Mouse (Mus musculus) retina, postnatal 1 day (tissue): Measurements from ENCODE around the gene Gns.

Experiments used
- DNase-seq: peaks from one replicate; pipeline ENCODE4 v3.0.0-alpha.2; 2012

The Gns gene

DNA sequence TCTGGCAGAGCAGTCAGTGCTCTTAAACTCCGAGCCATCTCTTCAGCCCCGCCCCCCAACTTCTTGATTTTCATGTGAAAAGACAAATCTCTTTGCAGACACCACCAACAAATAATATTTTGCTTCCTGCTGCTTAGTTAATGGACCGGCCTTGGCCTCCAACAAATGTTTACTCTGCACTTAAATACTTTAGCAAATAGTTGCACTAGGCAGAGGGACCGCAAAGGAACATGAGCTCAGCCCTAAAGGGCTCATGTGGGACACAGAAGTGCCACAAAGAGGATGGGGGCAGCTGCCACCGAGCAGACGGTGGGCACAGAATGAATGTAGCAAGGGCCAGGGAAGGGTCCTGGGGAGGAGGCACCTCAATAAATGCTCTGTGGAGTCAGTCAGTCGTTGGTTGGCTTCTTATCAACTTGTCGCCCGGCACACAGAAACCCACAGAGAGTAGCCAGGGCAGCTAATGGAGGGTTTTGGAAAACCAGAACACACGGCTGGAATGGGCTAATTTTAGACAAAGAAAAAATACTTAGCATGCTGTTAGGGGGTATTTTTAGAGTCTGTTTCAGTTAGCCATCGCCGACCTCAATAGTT lies 67.2 kb downstream of the Gns start:
- DNase-seq = no peak

DNA sequence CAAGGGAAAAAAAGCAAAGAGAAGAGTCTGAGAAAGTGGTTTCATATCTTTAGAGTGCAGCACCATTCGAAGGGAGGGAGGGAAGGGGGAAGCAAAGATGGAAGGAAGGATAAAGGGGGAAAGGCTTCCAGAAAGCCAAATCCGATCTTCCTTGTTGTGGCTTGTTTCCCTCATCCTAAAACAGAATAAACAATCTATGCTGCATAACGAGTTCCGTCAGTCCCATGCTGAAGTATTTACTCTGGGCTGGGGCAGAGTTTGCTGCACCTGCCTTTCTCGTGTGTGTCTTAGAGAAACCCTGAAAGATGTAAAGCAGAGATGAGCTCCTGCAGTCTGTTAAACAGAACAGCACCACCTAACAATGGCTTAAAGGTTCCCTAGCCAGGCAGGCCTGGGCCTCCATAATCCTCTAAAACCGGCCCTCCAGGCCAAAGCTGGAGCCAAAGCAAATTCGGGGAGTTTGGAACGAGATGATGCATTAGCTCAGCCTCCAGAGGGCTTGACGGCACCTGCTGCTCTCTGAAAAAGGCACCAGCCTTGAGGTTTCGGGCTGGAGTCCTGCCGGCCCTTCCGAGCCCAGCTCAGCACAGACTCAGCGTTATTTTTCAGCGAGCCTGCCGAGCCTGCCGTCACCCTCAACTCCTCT lies 67.9 kb downstream of the Gns start:
- DNase-seq = no peak

DNA sequence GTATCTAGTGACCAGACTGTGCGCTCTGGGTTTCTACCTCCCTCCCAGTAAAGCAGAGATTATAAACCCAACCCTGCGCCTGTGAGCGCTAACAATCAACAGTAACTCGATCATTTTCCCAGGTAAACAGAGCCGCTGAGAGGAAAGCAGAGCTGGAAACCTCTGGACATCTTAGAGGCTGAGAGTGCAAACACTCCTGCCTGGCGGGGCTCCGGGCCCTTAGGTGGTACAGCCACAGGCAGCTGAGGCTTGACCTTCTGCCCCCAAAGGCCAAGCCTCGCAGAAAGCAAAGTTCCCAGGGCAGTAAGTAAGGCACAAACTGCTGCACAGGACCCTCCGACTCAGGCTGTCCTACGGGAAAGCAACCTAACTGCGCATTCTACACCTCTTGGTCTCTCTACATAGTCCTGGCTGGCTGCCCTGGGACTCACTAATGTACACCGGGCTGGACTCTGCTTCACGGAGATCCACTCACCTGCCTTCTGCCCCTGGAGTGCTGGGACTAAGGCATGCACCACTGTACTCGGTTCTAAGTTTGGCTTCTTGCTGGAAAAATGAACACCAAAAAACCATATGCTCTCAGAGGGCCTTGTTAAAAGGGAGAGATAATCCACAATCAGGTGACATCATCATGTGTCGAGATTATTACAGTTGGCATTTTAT lies 69.7 kb downstream of the Gns start:
- DNase-seq = no peak

DNA sequence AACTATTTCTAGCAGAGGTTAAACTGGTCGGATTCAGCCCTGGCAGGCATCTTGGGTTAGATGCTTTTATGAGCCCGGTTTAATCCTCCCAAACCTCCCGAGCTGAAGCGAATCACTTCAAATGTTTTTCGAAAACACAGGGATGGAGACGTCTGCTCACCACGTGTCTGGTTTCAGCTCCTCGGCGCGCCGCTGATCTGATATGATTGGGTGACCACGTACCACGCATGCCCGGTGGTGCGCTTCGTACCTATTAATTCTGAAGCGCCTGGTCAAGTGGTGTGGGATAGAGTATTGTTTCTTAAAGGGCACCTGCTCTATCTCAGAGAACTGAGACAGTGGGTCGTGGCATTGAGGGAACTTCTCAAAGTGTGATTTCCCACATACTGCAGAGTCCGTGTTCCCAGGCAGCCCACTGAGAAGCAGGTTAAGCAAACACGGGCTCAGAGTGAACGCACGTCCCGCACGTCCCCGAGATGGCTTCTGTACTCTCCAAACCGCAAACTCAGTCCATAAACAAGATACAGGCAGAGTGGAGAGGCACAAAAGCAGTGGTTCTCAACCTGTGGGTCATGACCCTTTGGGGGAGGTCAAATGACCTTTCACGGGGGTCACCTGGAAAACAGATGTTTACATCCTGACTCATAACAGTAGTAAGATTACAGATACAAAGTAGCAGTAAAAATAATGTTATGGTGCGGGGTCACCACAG lies 70.8 kb downstream of the Gns start:
- no peak for DNase-seq

DNA sequence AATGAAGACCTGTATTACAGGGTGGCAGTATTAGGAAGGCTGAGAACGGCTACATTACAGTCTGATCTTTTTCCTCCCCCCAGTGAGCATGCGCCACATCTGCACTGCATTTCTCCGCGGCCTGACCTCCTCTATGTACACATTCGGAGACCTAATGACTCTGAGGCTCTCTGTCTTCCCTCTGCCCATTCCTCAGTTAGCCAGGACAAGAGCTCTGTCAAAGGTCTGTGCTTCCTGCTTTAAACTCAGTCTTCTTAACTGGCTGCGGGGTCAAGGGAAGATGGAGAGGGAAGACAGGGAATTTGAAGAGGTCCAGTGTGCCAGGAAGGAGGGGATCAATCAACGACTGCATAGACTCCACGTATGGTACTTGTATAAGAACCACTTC lies 71.4 kb downstream of the Gns start:
- no peak for DNase-seq

DNA sequence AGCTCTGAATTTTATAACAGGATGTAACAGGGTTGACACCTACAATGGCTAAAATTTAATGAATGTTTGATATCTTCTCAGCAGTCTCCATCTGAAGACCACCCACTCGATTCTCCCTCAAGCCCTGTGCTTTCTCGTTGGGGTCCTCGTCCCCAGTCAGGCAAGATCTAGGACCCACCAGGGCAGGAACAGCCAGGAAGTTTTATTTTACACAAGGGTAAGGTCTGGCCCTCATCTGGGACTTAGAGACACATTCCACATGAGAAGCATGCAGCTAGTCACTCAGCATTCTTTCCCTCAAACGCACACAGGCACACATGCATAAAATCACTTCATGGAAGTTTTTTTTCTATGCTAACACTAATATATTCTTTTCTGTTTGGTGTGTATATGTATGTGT lies 71.8 kb downstream of the Gns start:
- DNase-seq = no peak

DNA sequence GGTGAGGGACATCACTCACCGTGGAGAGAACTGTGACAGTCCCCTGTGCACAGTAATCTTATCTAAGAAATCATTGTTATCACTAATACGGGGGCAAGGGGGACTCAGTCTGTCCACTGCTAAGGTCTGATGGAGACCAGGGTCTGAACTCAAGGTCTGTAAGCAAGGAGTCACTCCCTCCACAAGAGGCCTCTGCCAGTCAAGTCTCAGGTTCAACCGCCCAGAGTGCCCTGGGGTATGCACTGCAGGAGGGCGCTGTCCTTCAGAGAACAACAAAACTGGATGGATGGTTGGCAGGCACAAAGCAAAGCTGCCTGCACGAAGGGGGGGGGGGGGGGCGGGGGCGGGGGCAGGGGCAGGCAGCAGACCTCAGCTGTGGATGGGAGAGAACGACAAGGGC lies 73.2 kb downstream of the Gns start:
- no peak for DNase-seq

DNA sequence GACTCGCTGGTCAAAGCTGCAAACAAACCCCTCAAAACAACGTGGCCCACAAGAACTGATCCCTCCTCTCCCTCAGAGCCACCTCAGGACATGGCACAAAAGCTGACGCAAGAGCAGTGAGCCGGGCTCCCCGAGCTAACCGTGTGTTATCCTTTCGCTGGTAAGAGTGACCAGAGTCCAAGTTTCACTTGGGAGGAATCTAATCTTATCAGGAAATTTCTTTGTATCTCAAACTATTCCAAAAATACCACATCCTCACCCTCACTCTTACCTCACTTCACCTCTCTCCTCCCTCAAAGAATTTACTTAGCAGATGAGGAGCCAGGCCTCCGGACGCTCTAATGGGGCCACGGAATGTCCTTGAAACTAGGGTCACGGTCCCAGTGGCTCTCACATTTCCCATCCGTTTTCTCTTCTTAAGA lies 74.4 kb downstream of the Gns start:
- DNase-seq = no peak

DNA sequence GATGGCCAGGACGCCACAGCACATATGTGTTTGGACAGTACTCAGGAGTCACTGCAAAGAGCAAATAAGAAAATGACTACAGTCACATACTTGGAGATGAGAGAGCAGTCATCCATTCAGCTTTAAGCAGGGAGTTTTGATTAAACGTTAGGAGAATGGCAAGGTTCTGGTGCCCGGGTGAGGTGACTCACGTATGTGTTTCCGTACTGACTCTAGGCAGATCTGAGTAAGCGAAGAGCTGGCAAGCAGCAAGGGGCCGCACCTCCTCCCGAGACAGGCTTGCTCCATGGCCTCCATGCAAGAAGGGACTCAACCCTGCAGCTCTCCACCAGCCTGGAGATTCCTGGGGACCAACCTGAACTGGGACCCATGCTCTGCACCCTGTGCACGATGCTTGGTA lies 78.9 kb downstream of the Gns start:
- no peak for DNase-seq

DNA sequence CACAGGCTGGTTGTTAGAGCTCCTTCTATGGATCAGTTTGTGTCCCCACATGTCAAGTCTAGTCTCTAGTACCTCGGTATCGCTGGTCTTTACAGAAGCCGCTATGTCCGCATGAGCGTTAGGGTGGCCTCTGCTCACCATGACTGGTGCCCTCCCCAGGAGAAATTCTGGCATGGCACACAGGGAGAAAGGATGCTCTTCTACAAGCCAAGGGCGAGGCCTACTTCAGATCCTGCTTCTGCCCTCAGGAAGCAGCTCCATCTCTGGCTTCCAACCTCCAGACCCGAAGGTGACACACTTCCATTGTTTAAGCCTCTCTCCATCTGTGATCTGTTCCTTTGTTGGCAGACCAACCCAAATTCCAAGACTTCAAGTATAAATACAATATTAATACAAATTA lies 79.3 kb downstream of the Gns start:
- DNase-seq = no peak

DNA sequence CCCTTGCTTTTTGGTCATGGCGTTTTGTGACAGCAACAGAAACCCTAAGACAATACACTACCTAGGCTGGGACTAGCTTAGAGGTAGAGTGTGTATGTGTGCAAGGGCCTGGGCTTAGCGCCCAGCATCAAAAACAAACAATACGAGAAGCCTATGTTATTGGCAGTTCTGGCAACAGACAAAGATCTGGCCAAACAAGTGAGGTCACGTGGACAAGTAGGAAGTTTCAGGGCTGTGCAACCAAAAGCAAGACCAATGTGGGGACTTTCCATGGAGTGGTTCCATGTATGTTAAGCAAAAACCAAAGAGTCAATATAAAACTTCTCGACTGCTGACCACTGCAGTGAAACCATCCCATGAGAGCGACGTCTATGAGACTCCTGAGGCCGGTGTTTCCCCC lies 80.9 kb downstream of the Gns start:
- DNase-seq = no peak
